ENCODE assay signal across 30 mouse cellular contexts in the genomic region with DNA sequence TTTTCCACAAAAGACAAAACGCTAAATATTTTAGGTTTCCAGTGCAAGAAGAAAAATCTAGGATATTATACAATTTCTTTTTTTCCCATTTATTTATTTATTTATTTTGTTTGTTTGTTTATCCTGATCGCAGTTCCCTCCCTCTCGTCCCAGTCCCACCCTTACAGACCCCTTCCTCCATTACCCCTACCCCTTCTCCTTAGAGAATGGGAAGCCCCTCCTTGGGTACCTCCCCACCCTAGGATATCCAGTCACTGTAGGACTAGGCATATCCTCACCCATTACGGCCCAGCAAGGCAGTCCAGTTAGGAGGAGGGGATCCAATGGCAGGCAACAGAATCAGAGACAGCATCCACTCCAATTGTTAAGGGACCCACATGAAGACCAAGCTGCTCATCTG.
"Had no signal": no experiment of that assay in that cellular context is flagged by ENCODE, and none has a peak within 500 bp of the region (broad histone marks: within the 10 kb centered on the region; RNA-seq: fewer than 3 reads in every experiment).

No protein-coding gene starts in this region.

- H3K9ac ChIP-seq: limb, embryonic 12.5 days; limb, embryonic 13.5 days; limb, embryonic 15.5 days; liver, embryonic 12.5 days; liver, embryonic 13.5 days; liver, embryonic 14.5 days; liver, embryonic 15.5 days; liver, postnatal 0 days; lung, embryonic 14.5 days; lung, embryonic 15.5 days; midbrain, embryonic 12.5 days; midbrain, embryonic 13.5 days had no signal

- H3K9me3 ChIP-seq: limb, embryonic 10.5 days; limb, embryonic 12.5 days; limb, embryonic 13.5 days; limb, embryonic 15.5 days; liver, embryonic 12.5 days; liver, embryonic 13.5 days; liver, embryonic 15.5 days; lung, embryonic 15.5 days; megakaryocyte, embryonic 14.5 days; midbrain, embryonic 10.5 days; midbrain, embryonic 12.5 days; midbrain, embryonic 13.5 days had no signal

- ATAC-seq: liver, embryonic 12.5 days; liver, postnatal 0 days; lung, postnatal 0 days; midbrain, embryonic 13.5 days; midbrain, embryonic 16.5 days had no signal

- H3K4me1 ChIP-seq: limb, embryonic 10.5 days; limb, embryonic 12.5 days; limb, embryonic 13.5 days; limb, embryonic 15.5 days; lung, embryonic 15.5 days; megakaryocyte, embryonic 14.5 days; midbrain, embryonic 10.5 days; midbrain, embryonic 12.5 days; midbrain, embryonic 13.5 days had no signal

- DNase-seq: left cerebral cortex, postnatal 4 days; liver; liver, embryonic 13.5 days; liver, postnatal 0 days; lung, adult 18-20 months; lung, adult 2 months; lung, embryonic 14.5 days; lung, postnatal 10 days; lung, postnatal 14 days; lung, postnatal 36 days; lung, postnatal 4 days; midbrain, embryonic 14.5 days had no signal

- H3K4me3 ChIP-seq: left cerebral cortex, adult 2 months; limb, embryonic 10.5 days; limb, embryonic 12.5 days; limb, embryonic 13.5 days; limb, embryonic 15.5 days; liver, embryonic 12.5 days; liver, embryonic 13.5 days; liver, embryonic 15.5 days; lung, embryonic 15.5 days; megakaryocyte, embryonic 14.5 days; midbrain, embryonic 10.5 days; midbrain, embryonic 12.5 days; midbrain, embryonic 13.5 days; myocyte had no signal

- H3K4me2 ChIP-seq: limb, embryonic 12.5 days; limb, embryonic 13.5 days; limb, embryonic 15.5 days; liver, embryonic 11.5 days; liver, embryonic 12.5 days; liver, embryonic 13.5 days; liver, embryonic 15.5 days; lung, embryonic 14.5 days; lung, embryonic 15.5 days; midbrain, embryonic 12.5 days; midbrain, embryonic 13.5 days had no signal

- H3K27me3 ChIP-seq: limb, embryonic 12.5 days; limb, embryonic 13.5 days; limb, embryonic 15.5 days; liver, embryonic 12.5 days; liver, embryonic 13.5 days; liver, embryonic 15.5 days; lung, embryonic 15.5 days; megakaryocyte, embryonic 14.5 days; midbrain, embryonic 12.5 days; midbrain, embryonic 13.5 days had no signal

- H3K27ac ChIP-seq: left cerebral cortex, adult 2 months; limb, embryonic 10.5 days; limb, embryonic 12.5 days; limb, embryonic 13.5 days; limb, embryonic 15.5 days; liver, embryonic 12.5 days; liver, embryonic 13.5 days; liver, embryonic 14.5 days; liver, embryonic 15.5 days; lung, embryonic 15.5 days; macrophage; midbrain, embryonic 10.5 days; midbrain, embryonic 12.5 days; midbrain, embryonic 13.5 days had no signal
